In genomic region chr17:24729067-24729466, GRCm38 (mm10) we compare ENCODE assay signal across 22 mouse cellular contexts. TPM values are rescaled to one million over a fixed set of nuclear protein-coding genes. Genes with fewer than 3 reads are reported as not detected.
DNase-seq lines count a peak whose midpoint lies in the region; ATAC-seq and TF ChIP-seq lines count a peak whose summit lies in the region.
"Had no signal": no experiment of that assay in that cellular context is flagged by ENCODE, and none has a peak within 500 bp of the region (broad histone marks: within the 10 kb centered on the region; RNA-seq: fewer than 3 reads in every experiment).

No protein-coding gene starts in this region.

- H3K4me2 ChIP-seq in midbrain, embryonic 11.5 days = no peak overlapping the region
- H3K4me2 ChIP-seq in midbrain, postnatal 0 days (ENCODE audit: low read depth, low read length, poor library complexity, severe bottlenecking) = no peak overlapping the region
- no peak overlapping the region for H3K4me2 ChIP-seq in forebrain, postnatal 0 days (ENCODE audit: low read depth)
- H3K4me2 ChIP-seq: embryonic facial prominence, embryonic 12.5 days; forebrain, embryonic 15.5 days; heart, embryonic 15.5 days; hindbrain, embryonic 15.5 days; kidney, embryonic 15.5 days had no signal

- peaks cover 18% of the 10 kb centered on the region for H3K4me1 ChIP-seq in heart, embryonic 10.5 days
- no peaks in the 10 kb centered on the region for H3K4me1 ChIP-seq in midbrain, embryonic 11.5 days (ENCODE audit: control insufficient read depth, insufficient read depth, low read length)
- H3K4me1 ChIP-seq in midbrain, postnatal 0 days (ENCODE audit: insufficient read depth, low read length) = no peaks in the 10 kb centered on the region
- no peaks in the 10 kb centered on the region for H3K4me1 ChIP-seq in forebrain, postnatal 0 days (ENCODE audit: insufficient read depth)
- H3K4me1 ChIP-seq: embryonic facial prominence, embryonic 12.5 days; forebrain, embryonic 15.5 days; hindbrain, embryonic 15.5 days; kidney, embryonic 15.5 days had no signal

- no peak overlapping the region for H3K9ac ChIP-seq in midbrain, embryonic 11.5 days (ENCODE audit: low read length)
- no peak overlapping the region for H3K9ac ChIP-seq in midbrain, postnatal 0 days (replicated peaks; ENCODE audit: low read length, poor library complexity, severe bottlenecking)
- H3K9ac ChIP-seq in forebrain, postnatal 0 days = no peak overlapping the region
- H3K9ac ChIP-seq: embryonic facial prominence, embryonic 12.5 days; forebrain, embryonic 15.5 days; heart, embryonic 15.5 days; hindbrain, embryonic 15.5 days; kidney, embryonic 15.5 days had no signal

- no peaks in the 10 kb centered on the region for H3K36me3 ChIP-seq in heart, embryonic 10.5 days
- no peaks in the 10 kb centered on the region for H3K36me3 ChIP-seq in midbrain, embryonic 11.5 days (ENCODE audit: control insufficient read depth, insufficient read depth, low read length)
- no peaks in the 10 kb centered on the region for H3K36me3 ChIP-seq in midbrain, postnatal 0 days (ENCODE audit: insufficient read depth, low read length)
- no peaks in the 10 kb centered on the region for H3K36me3 ChIP-seq in forebrain, postnatal 0 days (ENCODE audit: insufficient read depth)
- H3K36me3 ChIP-seq: embryonic facial prominence, embryonic 12.5 days; forebrain, embryonic 15.5 days; heart, embryonic 15.5 days; hindbrain, embryonic 10.5 days; hindbrain, embryonic 15.5 days; kidney, embryonic 15.5 days had no signal

- WGBS in heart, embryonic 10.5 days = 79% methylated on average over 6 of the region's 6 CpGs
- WGBS in midbrain, embryonic 11.5 days = 89% methylated on average over 6 of the region's 6 CpGs
- WGBS in midbrain, postnatal 0 days = 81% methylated on average over 6 of the region's 6 CpGs
- 73% methylated on average over 6 of the region's 6 CpGs for WGBS in forebrain, postnatal 0 days

- no peaks in the 10 kb centered on the region for H3K9me3 ChIP-seq in heart, embryonic 10.5 days
- no peaks in the 10 kb centered on the region for H3K9me3 ChIP-seq in midbrain, embryonic 11.5 days (ENCODE audit: control insufficient read depth, low read length)
- H3K9me3 ChIP-seq in midbrain, postnatal 0 days (ENCODE audit: low read length) = no peaks in the 10 kb centered on the region
- H3K9me3 ChIP-seq in forebrain, postnatal 0 days (ENCODE audit: low read length) = no peaks in the 10 kb centered on the region
- H3K9me3 ChIP-seq: embryonic facial prominence, embryonic 12.5 days; forebrain, embryonic 15.5 days; heart, embryonic 15.5 days; hindbrain, embryonic 10.5 days; hindbrain, embryonic 15.5 days; kidney, embryonic 15.5 days had no signal

- DNase-seq in heart, adult 11 months = peak; percentile 88
- DNase-seq in heart, postnatal 36 days = no peak
- peak; percentile 54 to 56 for DNase-seq in heart, postnatal 10 days
- no peak for DNase-seq in heart, embryonic 10.5 days (ENCODE audit: low spot score)
- peak; percentile 14 for DNase-seq in midbrain, embryonic 11.5 days (ENCODE audit: low spot score, missing footprints)
- DNase-seq in midbrain, postnatal 0 days (ENCODE audit: low spot score) = no peak
- no peak for DNase-seq in forebrain, postnatal 0 days
- DNase-seq: adrenal gland, postnatal 10 days; cerebellum, adult 11 months; cerebellum, adult 8-10 months; cerebellum, postnatal 14 days; kidney, adult 2 months had no signal

- intact Hi-C loops in heart, postnatal 36 days (cut with DNase I) = no loop called here
- intact Hi-C loops in heart, postnatal 10 days (cut with DNase I) = no loop called here

- H3K27me3 ChIP-seq in heart, embryonic 10.5 days (ENCODE audit: insufficient read depth, poor library complexity, severe bottlenecking) = no peaks in the 10 kb centered on the region; the same call in 1 of the 2 replicates
- H3K27me3 ChIP-seq in midbrain, embryonic 11.5 days (ENCODE audit: control insufficient read depth, insufficient read depth, low read length) = no peaks in the 10 kb centered on the region
- H3K27me3 ChIP-seq in midbrain, postnatal 0 days (ENCODE audit: insufficient read depth, low read length) = no peaks in the 10 kb centered on the region
- no peaks in the 10 kb centered on the region for H3K27me3 ChIP-seq in forebrain, postnatal 0 days (ENCODE audit: insufficient read depth, low read length)
- H3K27me3 ChIP-seq: embryonic facial prominence, embryonic 12.5 days; heart, embryonic 15.5 days; hindbrain, embryonic 15.5 days; kidney, embryonic 15.5 days had no signal

- TF ChIP-seq CTCF in midbrain, postnatal 0 days (IDR thresholded peaks at IDR 0.05) = no peak
- no peak for TF ChIP-seq CTCF in forebrain, postnatal 0 days (IDR thresholded peaks at IDR 0.05; ENCODE audit: low read depth)

- ATAC-seq in midbrain, embryonic 11.5 days (ENCODE audit: low FRiP score) = no peak
- ATAC-seq in midbrain, postnatal 0 days (ENCODE audit: low FRiP score) = no peak
- ATAC-seq in forebrain, postnatal 0 days = no peak
- ATAC-seq: forebrain, embryonic 15.5 days; intestine, embryonic 16.5 days had no signal

- no peak overlapping the region for H3K27ac ChIP-seq in heart, embryonic 10.5 days
- H3K27ac ChIP-seq in midbrain, embryonic 11.5 days (ENCODE audit: low read depth, low read length) = no peak overlapping the region
- no peak overlapping the region for H3K27ac ChIP-seq in midbrain, postnatal 0 days (ENCODE audit: low read depth, low read length)
- H3K27ac ChIP-seq in forebrain, postnatal 0 days (ENCODE audit: low read depth, low read length) = no peak overlapping the region
- H3K27ac ChIP-seq: embryonic facial prominence, embryonic 12.5 days; forebrain, embryonic 15.5 days; heart, embryonic 15.5 days; hindbrain, embryonic 10.5 days; hindbrain, embryonic 15.5 days; kidney, embryonic 15.5 days had no signal

- no peak overlapping the region for H3K4me3 ChIP-seq in heart, embryonic 10.5 days
- H3K4me3 ChIP-seq in midbrain, embryonic 11.5 days (ENCODE audit: low read depth, low read length) = no peak overlapping the region
- H3K4me3 ChIP-seq in midbrain, postnatal 0 days (ENCODE audit: low read depth, low read length) = no peak overlapping the region
- no peak overlapping the region for H3K4me3 ChIP-seq in forebrain, postnatal 0 days (ENCODE audit: low read depth, low read length)
- H3K4me3 ChIP-seq: embryonic facial prominence, embryonic 12.5 days; forebrain, embryonic 15.5 days; heart, embryonic 15.5 days; hindbrain, embryonic 10.5 days; hindbrain, embryonic 15.5 days; kidney, embryonic 15.5 days had no signal

RNA-seq across cellular contexts. Expression of gene Rpl3l, which starts 1.4 kb away (rescaled TPM):
- total RNA-seq in heart, postnatal 36 days (2021) = 100 to 1,000 TPM; 400 to 416 TPM
- 10 to 100 TPM; 67.3 to 69.8 TPM for total RNA-seq in heart, postnatal 10 days (2021)
- 0.39 and 1.3 TPM in 2 replicates for polyA plus RNA-seq in heart, embryonic 10.5 days (2016; fragmentation: Nextera tagmentation; extraction: Ambion mirVana)
- not detected in 2 replicates for polyA plus RNA-seq in midbrain, embryonic 11.5 days (2014; fragmentation: Nextera tagmentation; extraction: Ambion mirVana)
- not detected in 2 replicates for total RNA-seq in midbrain, postnatal 0 days (2014; rRNA removed)
- 0.21 and 0.37 TPM in 2 replicates for polyA plus RNA-seq in midbrain, postnatal 0 days (2015; fragmentation: Nextera tagmentation; extraction: Ambion mirVana)
- total RNA-seq in forebrain, postnatal 0 days (2014; rRNA removed) = not detected in 2 replicates
- 0.34 TPM in 1 of 2 replicates, not detected in the other for polyA plus RNA-seq in forebrain, postnatal 0 days (2015; fragmentation: Nextera tagmentation; extraction: Ambion mirVana)
- polyA plus RNA-seq: embryonic facial prominence, embryonic 12.5 days; forebrain, embryonic 11.5 days; forebrain, embryonic 15.5 days; hindbrain, embryonic 10.5 days; hindbrain, embryonic 15.5 days; intestine, embryonic 16.5 days; kidney, embryonic 15.5 days had no signal

RNA-seq across cellular contexts. Expression of gene Ndufb10, which starts 4.8 kb away (rescaled TPM):
- 1,000 to 10,000 TPM in 1 of 2 experiments, 100 to 1,000 TPM in 1; 979 to 1,034 TPM for total RNA-seq in heart, postnatal 36 days (2021)
- total RNA-seq in heart, postnatal 10 days (2021) = 100 to 1,000 TPM; 845 to 899 TPM
- polyA plus RNA-seq in heart, embryonic 10.5 days (2016; fragmentation: Nextera tagmentation; extraction: Ambion mirVana) = 342 and 383 TPM in 2 replicates
- polyA plus RNA-seq in midbrain, embryonic 11.5 days (2014; fragmentation: Nextera tagmentation; extraction: Ambion mirVana) = 198 and 210 TPM in 2 replicates
- 150 and 170 TPM in 2 replicates for total RNA-seq in midbrain, postnatal 0 days (2014; rRNA removed)
- 344 and 349 TPM in 2 replicates for polyA plus RNA-seq in midbrain, postnatal 0 days (2015; fragmentation: Nextera tagmentation; extraction: Ambion mirVana)
- 151 and 199 TPM in 2 replicates for total RNA-seq in forebrain, postnatal 0 days (2014; rRNA removed)
- polyA plus RNA-seq in forebrain, postnatal 0 days (2015; fragmentation: Nextera tagmentation; extraction: Ambion mirVana) = 312 and 351 TPM in 2 replicates

RNA-seq across cellular contexts. Expression of gene Msrb1, which starts 7.4 kb away (rescaled TPM):
- total RNA-seq in heart, postnatal 36 days (2021) = 100 to 1,000 TPM; 160 to 183 TPM
- 100 to 1,000 TPM; 123 to 163 TPM for total RNA-seq in heart, postnatal 10 days (2021)
- polyA plus RNA-seq in heart, embryonic 10.5 days (2016; fragmentation: Nextera tagmentation; extraction: Ambion mirVana) = 17.8 and 19.7 TPM in 2 replicates
- 19.2 and 23.0 TPM in 2 replicates for polyA plus RNA-seq in midbrain, embryonic 11.5 days (2014; fragmentation: Nextera tagmentation; extraction: Ambion mirVana)
- 9.6 and 14.1 TPM in 2 replicates for total RNA-seq in midbrain, postnatal 0 days (2014; rRNA removed)
- 20.6 and 22.6 TPM in 2 replicates for polyA plus RNA-seq in midbrain, postnatal 0 days (2015; fragmentation: Nextera tagmentation; extraction: Ambion mirVana)
- total RNA-seq in forebrain, postnatal 0 days (2014; rRNA removed) = 19.3 and 27.4 TPM in 2 replicates
- polyA plus RNA-seq in forebrain, postnatal 0 days (2015; fragmentation: Nextera tagmentation; extraction: Ambion mirVana) = 28.4 and 28.6 TPM in 2 replicates

RNA-seq across cellular contexts. Expression of gene Rps2, which starts 11.2 kb away (rescaled TPM):
- 100 to 1,000 TPM; 668 to 757 TPM for total RNA-seq in heart, postnatal 36 days (2021)
- 100 to 1,000 TPM; 730 to 736 TPM for total RNA-seq in heart, postnatal 10 days (2021)
- polyA plus RNA-seq in heart, embryonic 10.5 days (2016; fragmentation: Nextera tagmentation; extraction: Ambion mirVana) = 1,171 and 1,258 TPM in 2 replicates
- 1,270 and 1,392 TPM in 2 replicates for polyA plus RNA-seq in midbrain, embryonic 11.5 days (2014; fragmentation: Nextera tagmentation; extraction: Ambion mirVana)
- total RNA-seq in midbrain, postnatal 0 days (2014; rRNA removed) = 2,209 and 2,389 TPM in 2 replicates
- polyA plus RNA-seq in midbrain, postnatal 0 days (2015; fragmentation: Nextera tagmentation; extraction: Ambion mirVana) = 749 and 802 TPM in 2 replicates
- 2,317 and 3,198 TPM in 2 replicates for total RNA-seq in forebrain, postnatal 0 days (2014; rRNA removed)
- polyA plus RNA-seq in forebrain, postnatal 0 days (2015; fragmentation: Nextera tagmentation; extraction: Ambion mirVana) = 884 and 936 TPM in 2 replicates

RNA-seq across cellular contexts. Expression of gene Rnf151, which starts 11.2 kb away (rescaled TPM):
- not detected for total RNA-seq in heart, postnatal 36 days (2021)
- total RNA-seq in heart, postnatal 10 days (2021) = not detected
- 0.20 and 0.33 TPM in 2 replicates for polyA plus RNA-seq in heart, embryonic 10.5 days (2016; fragmentation: Nextera tagmentation; extraction: Ambion mirVana)
- 0.22 TPM in 1 of 2 replicates, not detected in the other for polyA plus RNA-seq in midbrain, embryonic 11.5 days (2014; fragmentation: Nextera tagmentation; extraction: Ambion mirVana)
- not detected in 2 replicates for total RNA-seq in midbrain, postnatal 0 days (2014; rRNA removed)
- polyA plus RNA-seq in midbrain, postnatal 0 days (2015; fragmentation: Nextera tagmentation; extraction: Ambion mirVana) = not detected in 2 replicates
- 0.69 TPM in 1 of 2 replicates, not detected in the other for total RNA-seq in forebrain, postnatal 0 days (2014; rRNA removed)
- not detected in 2 replicates for polyA plus RNA-seq in forebrain, postnatal 0 days (2015; fragmentation: Nextera tagmentation; extraction: Ambion mirVana)
- total RNA-seq: adrenal gland, postnatal 4 days; granulocyte monocyte progenitor cell, adult 5-6 weeks had no signal
- polyA plus RNA-seq: forebrain, embryonic 15.5 days; heart, embryonic 15.5 days; hindbrain, embryonic 15.5 days; intestine, embryonic 16.5 days; kidney, embryonic 15.5 days had no signal

Comparison
In these comparisons a context has a peak if more than half of its experiments do, and no peak if none do; other contexts are left out.
1. DNase-seq: peak in heart, adult 11 months (single experiment), heart, postnatal 10 days (2 of 2) and midbrain, embryonic 11.5 days (single experiment); none in heart, postnatal 36 days (0 of 2), heart, embryonic 10.5 days (single experiment), midbrain, postnatal 0 days (single experiment) and forebrain, postnatal 0 days (single experiment).
2. RNA of gene Rpl3l, which starts 1.4 kb away (total RNA-seq): 400 to 416 TPM in heart, postnatal 36 days and 67.3 to 69.8 TPM in heart, postnatal 10 days; not detected in midbrain, postnatal 0 days and not detected in forebrain, postnatal 0 days; every median in the first group is over 10 times any median in the second.